Mouse (Mus musculus) fibroblast of lung, adult 2 months (primary cell): Measurements from ENCODE around the gene Cyp4f16.
"Not testable (repeated sequence)": the region's sequence is repeated elsewhere in the genome, so short reads cannot be mapped to it uniquely, and the experiment has no call there.

Experiments
- DNase-seq: peaks from one replicate; pipeline ENCODE4 v3.0.0-alpha.2; 2011; ENCODE audit warnings: low read depth

Cyp4f16 gene

GRCm38 (mm10) chr17:32536051-32536866, at the start of gene Cyp4f16:
Cyp4f16 (plus strand) TSS chr17:32536558.
- DNase-seq: peak; percentile 65

DNA sequence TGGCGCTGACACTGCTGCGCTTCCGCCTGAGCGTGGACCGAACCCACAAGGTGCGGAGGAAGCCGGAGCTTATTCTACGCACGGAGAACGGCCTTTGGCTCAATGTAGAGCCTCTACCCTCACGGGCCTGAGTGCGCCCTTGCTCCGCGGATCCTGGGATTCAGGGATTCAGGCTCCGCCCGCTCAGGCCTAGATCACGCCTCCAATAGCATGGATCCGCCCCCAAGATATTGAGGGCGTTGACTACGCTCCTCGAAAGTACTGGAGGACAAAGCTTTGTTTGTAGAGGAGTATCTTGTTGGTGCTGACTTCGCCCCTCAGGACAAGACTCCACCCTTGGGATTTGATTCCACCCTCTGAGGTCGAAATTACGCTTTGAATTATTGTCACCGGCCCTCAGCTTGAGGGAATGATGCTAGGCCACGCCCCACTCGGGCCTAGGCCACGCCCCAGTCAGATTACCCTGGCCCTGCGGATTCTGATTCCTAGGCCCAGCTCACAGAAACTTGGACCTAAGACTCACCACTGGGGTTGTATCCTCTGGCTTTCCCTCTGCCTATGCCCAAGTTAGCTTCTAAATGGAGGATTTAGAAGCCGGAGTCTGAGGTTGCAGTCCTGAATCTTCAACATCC, 43.9 kb upstream of the Cyp4f16 start:
- no peak for DNase-seq

DNA sequence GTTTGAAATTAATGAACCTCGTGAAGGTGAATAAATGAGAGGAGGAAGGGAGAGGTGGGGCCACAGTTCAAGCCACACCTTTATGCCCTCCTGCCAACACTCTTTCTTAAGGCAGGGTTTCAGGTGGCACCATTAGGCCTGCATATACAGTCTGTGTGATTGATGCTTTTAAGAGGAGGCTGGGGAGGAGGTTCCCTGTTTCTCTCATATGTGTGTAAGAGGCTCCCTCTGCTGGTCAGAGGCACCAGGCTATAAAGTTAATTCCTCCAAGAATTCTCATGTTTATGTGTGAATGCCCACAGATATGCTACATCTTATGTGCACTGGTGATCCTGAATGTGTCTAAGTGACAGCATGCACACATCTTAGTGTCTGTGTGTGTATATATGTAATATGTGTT, 41.8 kb upstream of the Cyp4f16 start:
- DNase-seq: no peak

DNA sequence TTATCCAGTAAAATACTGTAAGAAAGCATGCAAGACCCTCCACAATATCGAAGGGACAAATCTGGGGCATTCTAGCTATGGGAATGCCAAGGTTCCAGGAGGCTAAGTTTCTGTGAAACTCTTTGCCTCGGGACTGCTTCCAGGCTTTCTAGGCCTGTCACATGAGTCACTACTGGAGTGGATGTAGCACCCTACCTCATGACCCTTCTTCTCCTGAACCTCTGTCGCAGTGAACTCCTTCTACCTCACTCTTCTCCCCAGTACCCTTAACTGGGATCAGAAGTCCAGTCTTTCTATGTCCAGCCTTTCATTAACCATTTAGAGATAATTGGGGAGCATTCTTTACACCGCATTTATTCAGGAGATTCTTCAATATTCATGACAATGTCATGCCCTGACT, 35.8 kb upstream of the Cyp4f16 start:
- DNase-seq: not testable (repeated sequence)

GRCm38 (mm10) chr17:32501051-32501450, 35.3 kb upstream of the Cyp4f16 start:
- DNase-seq: no peak

DNA sequence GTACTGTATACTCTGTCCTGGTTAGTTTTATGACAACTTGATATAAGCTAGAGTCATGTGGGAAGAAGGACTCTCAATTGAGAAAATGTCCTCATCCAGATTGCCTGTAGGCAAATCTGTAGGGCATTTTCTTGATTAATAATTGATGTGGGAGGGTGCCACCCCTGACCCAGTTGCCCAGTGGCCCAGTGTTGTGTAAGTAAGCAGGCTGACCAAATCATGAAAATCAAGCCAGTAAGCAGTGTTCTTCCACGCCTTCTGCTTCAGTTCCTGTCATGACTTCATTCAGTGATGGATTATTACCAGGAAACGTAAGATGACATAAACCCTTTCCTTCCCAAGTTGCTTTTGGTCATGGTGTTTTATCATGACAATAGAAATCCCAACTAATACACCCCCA, 33.2 kb upstream of the Cyp4f16 start:
- no peak for DNase-seq

DNA sequence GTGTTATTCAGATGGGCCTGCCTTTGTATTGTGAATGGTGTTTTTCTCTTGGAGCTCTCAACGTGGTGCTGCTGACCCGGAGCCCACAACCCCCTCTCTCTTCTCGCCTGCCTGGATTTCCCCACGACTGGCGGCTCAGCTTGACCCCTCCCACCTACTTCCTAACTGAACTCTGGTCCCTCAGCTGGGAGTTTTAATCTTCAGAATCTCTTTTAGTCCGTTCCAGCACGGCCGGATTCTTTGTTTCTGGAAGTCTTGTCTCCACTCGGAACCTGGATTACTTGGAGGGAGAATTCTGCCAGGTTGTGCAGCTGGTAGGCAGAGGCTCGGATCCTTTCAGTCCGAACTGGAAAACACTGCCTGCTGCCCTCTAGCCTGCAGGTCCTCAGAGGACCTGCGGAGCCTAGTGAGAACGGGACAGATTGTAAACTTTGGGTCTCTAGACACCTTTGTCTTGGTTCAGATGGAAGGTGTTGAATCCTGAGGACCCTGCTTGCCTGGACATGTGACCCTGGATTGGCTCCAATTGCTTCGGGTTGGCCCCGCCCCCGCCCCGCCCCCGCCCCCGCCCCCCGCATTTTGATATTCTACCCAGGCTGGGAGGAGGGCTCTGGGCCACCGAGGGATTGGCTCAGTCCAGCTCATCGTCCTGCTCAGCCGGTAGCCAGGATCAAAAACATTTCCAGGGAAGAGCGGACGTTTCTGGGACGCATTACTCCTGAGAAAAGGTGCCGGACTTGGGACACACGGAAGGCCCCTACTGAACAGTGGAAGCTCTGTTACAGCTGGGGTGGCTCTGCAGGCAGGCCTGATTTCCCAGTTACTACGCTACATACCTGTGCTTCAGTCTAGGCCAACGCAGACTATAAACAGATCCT, 30.3 kb upstream of the Cyp4f16 start, which contains the start of gene Cyp4f17:
Cyp4f17 (plus strand) TSS at position 200 of the 878 bp plus-strand sequence.
- DNase-seq: peak; percentile 42

- DNase-seq: no peak
Measured at GRCm38 (mm10) chr17:32506729-32507245, 29.6 kb upstream of the Cyp4f16 start.

DNA sequence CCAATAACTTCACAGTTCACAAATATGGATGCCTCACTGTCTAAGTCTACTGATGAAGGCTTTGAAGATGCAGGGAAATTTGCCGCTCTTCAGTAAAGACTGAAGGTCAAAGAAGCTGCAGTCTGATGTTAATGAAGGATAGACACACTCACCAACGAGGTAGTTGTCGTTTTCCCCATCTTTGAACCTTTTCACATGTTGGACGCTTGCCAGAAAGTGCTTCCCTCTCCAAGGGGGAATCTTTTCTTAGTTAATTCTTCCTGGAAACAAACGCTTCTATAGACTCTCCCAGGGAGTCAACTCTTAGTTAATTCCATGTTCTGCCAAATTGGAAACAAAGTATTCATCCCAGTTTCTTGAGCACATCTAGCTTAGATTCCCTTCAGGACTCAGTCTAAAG, 20.2 kb upstream of the Cyp4f16 start:
- DNase-seq: no peak

DNA sequence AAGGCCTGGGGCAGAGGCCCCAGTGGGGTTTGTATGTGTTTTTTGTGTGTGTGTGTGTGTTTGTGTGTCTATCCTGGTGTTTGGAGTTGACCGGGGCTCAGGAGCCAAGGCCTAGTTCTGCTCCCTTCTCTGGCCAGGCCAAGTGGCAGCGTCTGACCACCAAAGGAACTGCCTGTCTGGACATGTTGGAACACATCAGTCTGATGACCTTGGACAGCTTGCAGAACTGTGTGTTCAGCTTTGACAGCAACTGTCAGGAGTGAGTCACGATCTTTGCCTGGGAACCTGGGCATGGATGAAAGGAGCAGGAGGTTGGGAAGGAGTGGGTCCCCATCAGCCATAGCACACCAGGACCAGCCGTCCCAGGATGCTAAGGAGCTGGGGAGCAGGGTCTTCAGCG, 14.4 kb upstream of the Cyp4f16 start:
- DNase-seq: no peak

DNA sequence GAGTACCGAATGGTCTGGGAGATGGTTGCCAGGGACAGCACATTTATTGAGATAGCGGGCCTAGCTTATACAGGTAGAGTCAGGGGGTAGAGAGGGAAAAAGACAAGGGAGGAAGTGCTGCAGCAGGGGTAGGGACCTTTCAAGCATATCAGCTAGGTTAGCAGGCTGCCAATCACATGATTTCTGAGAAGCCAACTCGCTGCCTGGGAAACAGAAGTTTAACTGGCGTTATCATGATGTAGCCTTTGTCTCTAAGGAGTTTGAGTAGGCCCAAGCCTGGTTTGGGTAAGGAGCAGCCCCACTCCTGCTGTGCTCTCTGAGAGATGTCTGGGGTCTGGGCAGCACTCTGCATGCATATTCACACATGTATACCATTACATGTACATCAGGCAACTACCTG, 14.0 kb upstream of the Cyp4f16 start:
- DNase-seq: no peak

GRCm38 (mm10) chr17:32522816-32523215, 13.5 kb upstream of the Cyp4f16 start:
- no peak for DNase-seq

GRCm38 (mm10) chr17:32523895-32524294, 12.5 kb upstream of the Cyp4f16 start:
- DNase-seq: no peak

DNA sequence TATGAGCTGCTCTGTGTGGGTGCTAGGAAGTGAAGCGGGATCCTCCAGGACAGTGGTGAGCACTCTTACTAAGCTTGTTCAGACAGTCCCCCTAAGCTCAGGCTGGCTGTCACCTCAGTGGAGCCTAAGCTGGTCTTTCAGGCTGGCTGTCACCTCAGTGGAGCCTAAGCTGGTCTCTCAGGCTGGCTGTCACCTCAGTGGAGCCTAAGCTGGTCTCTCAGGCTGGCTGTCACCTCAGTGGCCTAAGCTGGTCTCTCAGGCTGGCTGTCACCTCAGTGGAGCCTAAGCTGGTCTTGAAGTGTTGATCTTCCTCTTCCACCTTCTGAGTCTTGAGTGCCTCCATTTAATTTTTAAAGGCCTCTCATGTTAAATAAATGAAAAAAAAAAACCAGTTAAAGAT, 10.0 kb upstream of the Cyp4f16 start:
- not testable (repeated sequence) for DNase-seq

DNA sequence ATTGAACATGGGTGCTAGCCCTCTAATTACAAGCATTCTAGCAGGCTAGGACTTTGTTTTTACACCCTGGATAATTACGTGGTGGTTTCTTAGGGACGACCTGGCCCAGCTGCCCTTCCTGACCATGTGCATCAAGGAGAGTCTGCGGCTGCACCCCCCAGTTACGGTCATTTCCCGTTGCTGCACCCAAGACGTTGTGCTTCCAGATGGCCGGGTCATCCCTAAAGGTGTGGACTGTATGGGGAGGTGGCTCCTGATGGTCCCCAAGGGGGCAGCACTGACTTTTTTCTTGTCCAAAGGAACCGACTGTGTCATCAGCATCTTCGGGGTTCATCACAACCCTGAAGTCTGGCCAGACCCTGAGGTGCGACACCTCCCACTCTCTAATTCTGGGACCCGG, 8.6 kb upstream of the Cyp4f16 start:
- DNase-seq: no peak

GRCm38 (mm10) chr17:32528408-32529337, 7.7 kb upstream of the Cyp4f16 start:
- DNase-seq: peak; percentile 17

DNA sequence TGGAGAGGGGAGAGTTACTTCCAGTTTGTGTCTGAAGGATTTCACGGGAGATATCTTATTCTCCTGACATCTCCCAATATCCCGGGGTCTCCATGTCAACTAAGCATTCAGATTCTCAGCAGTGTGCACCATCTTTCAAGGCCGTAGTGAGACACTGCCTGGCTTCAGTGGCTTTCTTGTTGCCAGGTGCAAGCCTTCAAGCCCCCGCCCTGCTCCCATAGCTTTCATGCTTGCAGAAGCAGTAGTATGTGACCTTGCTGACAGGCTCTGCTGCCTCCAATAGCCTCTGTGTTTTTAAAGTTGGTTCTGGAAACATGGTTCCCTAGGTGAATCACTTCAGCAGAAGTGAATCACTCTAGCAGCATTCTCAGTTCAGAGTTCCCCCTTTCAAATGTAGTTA, 4.0 kb upstream of the Cyp4f16 start:
- DNase-seq: not testable (repeated sequence)

DNA sequence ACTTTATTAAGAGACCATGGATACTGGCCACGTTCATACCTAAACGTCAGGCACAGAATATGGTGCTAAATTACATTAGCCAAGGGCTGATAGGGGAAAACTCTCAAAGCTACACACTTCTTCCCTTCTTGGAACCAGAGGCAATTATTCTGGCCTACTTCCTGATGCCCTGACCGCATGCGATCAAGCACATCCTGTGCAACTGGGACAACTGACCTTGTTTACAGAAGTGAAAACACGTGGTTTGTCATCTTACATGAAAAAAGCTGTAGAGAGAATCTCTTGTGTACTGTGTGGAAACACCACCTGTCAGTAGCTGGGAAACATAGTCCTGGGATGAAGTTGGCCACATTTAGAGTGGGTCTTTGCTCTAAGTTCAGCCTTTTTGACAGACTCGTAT, 2.3 kb upstream of the Cyp4f16 start:
- DNase-seq: no peak

- DNase-seq: peak; percentile 20
Measured at GRCm38 (mm10) chr17:32536867-32537250, 501 bp downstream of the Cyp4f16 start.

GRCm38 (mm10) chr17:32544792-32545191, 8.4 kb downstream of the Cyp4f16 start:
- not testable (repeated sequence) for DNase-seq

GRCm38 (mm10) chr17:32550377-32550776, 14.0 kb downstream of the Cyp4f16 start:
- DNase-seq: not testable (repeated sequence)
